Mouse (Mus musculus) Patski (cell line): ENCODE data around the gene Nfix. TPM values are rescaled to one million over a fixed set of nuclear protein-coding genes. Genes with fewer than 3 reads are reported as not detected.

ENCODE experiments used
- ATAC-seq: fragments of 100-300 bp; one replicate; pipeline ENCODE4 v1.8.0; 2021
- CTCF ChIA-PET: fragments of 350-600 bp; sonication (Branson Sonifier 250); formaldehyde crosslinking; loops from one replicate; lab custom pipeline; 2022; ENCODE audit warnings: inconsistent platforms; lab: Charles Lee
- POLR2A ChIA-PET: fragments of 350-600 bp; sonication (Branson Sonifier 250); formaldehyde crosslinking; loops from one replicate; lab custom pipeline; 2022; ENCODE audit warnings: antibody characterized with exemption, inconsistent platforms; lab: Charles Lee
- DNase-seq: peaks from one replicate; pipeline ENCODE4 v3.0.0-alpha.2; 2011; ENCODE audit warnings: low read depth, low spot score
- H3K27me3 ChIP-seq: fragments of 371-371 bp; one replicate; pipeline ENCODE4 v1.5.1; 2021
- CTCF ChIP-seq: fragments of 100-300 bp; IDR thresholded peaks from one replicate; pipeline ENCODE4 v1.5.1; 2021
- in situ Hi-C: fragments of 300-500 bp; cut with MboI; formaldehyde crosslinking; loops from 3 replicates; pipeline ENCODE4 v1.11.1; 2018; ENCODE audit warnings: low pct_unique_long_range_greater_than_20kb, mixed read lengths
- polyA plus RNA-seq: library from polyadenylated mRNA; unstranded; gene quantifications from one replicate; pipeline ENCODE4 v1.2.3, GENCODE M21; 2021

Nfix gene
- polyA plus RNA-seq, 1 experiment from 2014 or later, result 32.5 TPM

GRCm38 (mm10) chr8:84783198-84783918 is 16.8 kb downstream of the Nfix start:
- in situ Hi-C loops, result no loop called here
- POLR2A ChIA-PET, result no interaction called here
- no peaks in the 10 kb centered on the region for H3K27me3 ChIP-seq
- no peak for ATAC-seq
- no peak for DNase-seq
- CTCF ChIA-PET, result interaction anchor here (1.3 kb wide), 1 partner anchor 15 kb away, joined by 3 read pairs; no protein-coding TSS in a partner anchor
- TF ChIP-seq CTCF, result no peak

- no peak for ATAC-seq
- POLR2A ChIA-PET, result no interaction called here
- CTCF ChIA-PET, result interaction anchor here (1.3 kb wide), 1 partner anchor 16 kb away, joined by 3 read pairs; no protein-coding TSS in a partner anchor
- no peak for TF ChIP-seq CTCF
- H3K27me3 ChIP-seq, result no peaks in the 10 kb centered on the region
- in situ Hi-C loops, result no loop called here
- DNase-seq, result no peak
Observed at GRCm38 (mm10) chr8:84782680-84783079, 17.5 kb downstream of the Nfix start.

- no peak for DNase-seq
- H3K27me3 ChIP-seq, result no peaks in the 10 kb centered on the region
- no peak for TF ChIP-seq CTCF
- in situ Hi-C loops, result no loop called here
- ChIA-PET CTCF (interaction anchor here (1.3 kb wide), 1 partner anchor 16 kb away, joined by 3 read pairs; no protein-coding TSS in a partner anchor), POLR2A (no interaction called here)
- no peak for ATAC-seq
Observed at GRCm38 (mm10) chr8:84781686-84782505, 18.2 kb downstream of the Nfix start.

- CTCF ChIA-PET, result interaction anchor here (1.3 kb wide), 1 partner anchor 12 kb away, joined by 3 read pairs; no protein-coding TSS in a partner anchor
- TF ChIP-seq CTCF, result no peak
- in situ Hi-C loops, result no loop called here
- ATAC-seq (no peak), DNase-seq (no peak)
- POLR2A ChIA-PET, result no interaction called here
- no peaks in the 10 kb centered on the region for H3K27me3 ChIP-seq
Observed at GRCm38 (mm10) chr8:84780949-84781680, 19.0 kb downstream of the Nfix start.

GRCm38 (mm10) chr8:84780225-84780555 is 20.0 kb downstream of the Nfix start:
- DNase-seq (no peak), ATAC-seq (no peak)
- in situ Hi-C loops, result no loop called here
- ChIA-PET CTCF (interaction anchor here (1.3 kb wide), 1 partner anchor 13 kb away, joined by 3 read pairs; no protein-coding TSS in a partner anchor), POLR2A (no interaction called here)
- no peaks in the 10 kb centered on the region for H3K27me3 ChIP-seq
- no peak for TF ChIP-seq CTCF

GRCm38 (mm10) chr8:84779519-84780224 is 20.5 kb downstream of the Nfix start:
- ChIA-PET CTCF (no interaction called here), POLR2A (no interaction called here)
- in situ Hi-C loops, result no loop called here
- ATAC-seq (no peak), DNase-seq (no peak)
- TF ChIP-seq CTCF, result no peak
- H3K27me3 ChIP-seq, result no peaks in the 10 kb centered on the region

GRCm38 (mm10) chr8:84778638-84779380 is 21.3 kb downstream of the Nfix start:
- DNase-seq (no peak), ATAC-seq (no peak)
- no peaks in the 10 kb centered on the region for H3K27me3 ChIP-seq
- ChIA-PET POLR2A (no interaction called here), CTCF (interaction anchor here (0.7 kb wide), 1 partner anchor 35 kb away, joined by 3 read pairs; no protein-coding TSS in a partner anchor)
- no peak for TF ChIP-seq CTCF
- in situ Hi-C loops, result no loop called here

- H3K27me3 ChIP-seq, result no peaks in the 10 kb centered on the region
- POLR2A ChIA-PET, result no interaction called here
Observed at GRCm38 (mm10) chr8:84777899-84778637, 22.1 kb downstream of the Nfix start.

GRCm38 (mm10) chr8:84776569-84776968 is 23.6 kb downstream of the Nfix start:
- no peaks in the 10 kb centered on the region for H3K27me3 ChIP-seq
- ATAC-seq, result no peak
- TF ChIP-seq CTCF, result no peak
- CTCF ChIA-PET, result interaction anchor here (0.8 to 3.0 kb wide), 3 partner anchors 11 to 39 kb away, joined by 3 to 7 read pairs (median 4); no protein-coding TSS in a partner anchor
- DNase-seq, result no peak
- in situ Hi-C loops, result no loop called here
- POLR2A ChIA-PET, result no interaction called here

More at GRCm38 (mm10) chr8:84777899-84778637, 22.1 kb downstream of the Nfix start:
- no peak for TF ChIP-seq CTCF
- in situ Hi-C loops, result no loop called here
- DNase-seq (no peak), ATAC-seq (no peak)
- CTCF ChIA-PET, result interaction anchor here (0.7 to 3.0 kb wide), 3 partner anchors 9 to 40 kb away, joined by 3 to 7 read pairs (median 3); no protein-coding TSS in a partner anchor
